20 mouse cellular contexts compared by ENCODE assay signal in the genomic region with DNA sequence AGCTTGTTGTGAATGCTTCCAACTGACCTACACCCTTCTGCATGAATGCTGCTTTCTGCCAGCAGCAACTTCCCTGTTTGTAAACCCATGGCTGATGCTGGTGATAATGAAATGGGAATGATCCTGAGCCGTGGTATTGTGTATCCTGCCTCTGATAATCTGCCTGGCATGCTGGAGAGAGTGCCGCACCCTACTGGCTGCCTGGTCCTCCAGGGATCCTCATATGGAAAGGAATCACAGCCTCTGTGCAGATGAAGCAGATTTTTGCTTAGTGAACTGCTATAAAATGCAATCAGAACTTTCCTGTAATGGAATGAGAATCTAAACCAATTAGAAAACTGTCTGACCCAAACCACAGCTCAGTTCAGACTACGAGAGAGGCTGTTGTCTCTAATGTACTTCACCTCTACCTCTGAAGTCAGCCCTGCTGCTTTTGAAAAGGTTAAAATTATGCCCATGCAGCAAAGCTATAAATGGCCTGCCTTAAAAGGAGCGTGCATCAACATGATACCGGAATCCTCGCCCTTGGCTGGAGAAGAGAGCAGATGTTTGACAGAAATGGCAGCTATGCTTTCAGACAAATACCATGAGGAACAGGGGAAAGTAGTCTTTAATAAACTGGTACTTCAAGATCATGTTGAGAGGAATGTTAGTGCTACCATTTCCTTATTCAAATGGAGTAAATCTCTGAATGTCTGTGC.
DNase-seq lines count a peak whose midpoint lies in the region; ATAC-seq and TF ChIP-seq lines count a peak whose summit lies in the region.
"Had no signal": no experiment of that assay in that cellular context is flagged by ENCODE, and none has a peak within 500 bp of the region (broad histone marks: within the 10 kb centered on the region; RNA-seq: fewer than 3 reads in every experiment).

No protein-coding gene starts in this region.

- H3K36me3 ChIP-seq in heart, embryonic 15.5 days: no peaks in the 10 kb centered on the region
- no peaks in the 10 kb centered on the region for H3K36me3 ChIP-seq in heart, embryonic 12.5 days
- H3K36me3 ChIP-seq in limb, embryonic 13.5 days: no peaks in the 10 kb centered on the region
- no peaks in the 10 kb centered on the region for H3K36me3 ChIP-seq in limb, embryonic 10.5 days
- H3K36me3 ChIP-seq: liver, embryonic 13.5 days; neural tube, embryonic 13.5 days had no signal

- H3K9ac ChIP-seq in heart, embryonic 15.5 days: no peak overlapping the region
- H3K9ac ChIP-seq in heart, embryonic 12.5 days: no peak overlapping the region
- no peak overlapping the region for H3K9ac ChIP-seq in limb, embryonic 13.5 days
- H3K9ac ChIP-seq: liver, embryonic 13.5 days; neural tube, embryonic 13.5 days had no signal

- peak; percentile 4 to 8 for DNase-seq in cerebellum, postnatal 14 days
- no peak for DNase-seq in cerebellum, adult 2 months
- DNase-seq in limb, embryonic 10.5 days (ENCODE audit: low spot score): no peak
- peak; percentile 20 for DNase-seq in gastrocnemius, postnatal 25 days
- DNase-seq in thymus, postnatal 25 days: no peak
- DNase-seq: adrenal gland, postnatal 14 days; cerebellum, postnatal 25 days; kidney, adult 8-10 months; kidney, postnatal 4 days; left cerebral cortex, postnatal 4 days; liver, embryonic 13.5 days; lung, postnatal 10 days; retina, postnatal 1 day; spleen, adult 18-20 months; thymus, postnatal 4 days had no signal

- no peaks in the 10 kb centered on the region for H3K9me3 ChIP-seq in heart, embryonic 15.5 days (replicated peaks)
- H3K9me3 ChIP-seq in heart, embryonic 12.5 days (replicated peaks): no peaks in the 10 kb centered on the region
- no peaks in the 10 kb centered on the region for H3K9me3 ChIP-seq in limb, embryonic 13.5 days
- H3K9me3 ChIP-seq in limb, embryonic 10.5 days (replicated peaks): no peaks in the 10 kb centered on the region
- H3K9me3 ChIP-seq: liver, embryonic 13.5 days; neural tube, embryonic 13.5 days had no signal

- H3K4me3 ChIP-seq in cerebellum, adult 2 months (replicated peaks; ENCODE audit: insufficient read depth, low read depth, low read length): no peak overlapping the region
- H3K4me3 ChIP-seq in heart, embryonic 15.5 days: no peak overlapping the region
- H3K4me3 ChIP-seq in heart, embryonic 12.5 days: no peak overlapping the region
- no peak overlapping the region for H3K4me3 ChIP-seq in limb, embryonic 13.5 days
- H3K4me3 ChIP-seq in limb, embryonic 10.5 days: no peak overlapping the region
- H3K4me3 ChIP-seq: liver, embryonic 13.5 days; megakaryocyte, embryonic 14.5 days; neural tube, embryonic 13.5 days had no signal

- no peak for TF ChIP-seq POLR2A in cerebellum, adult 2 months (IDR thresholded peaks at IDR 0.05; ENCODE audit: borderline replicate concordance, insufficient read depth, low read length)

- 33% methylated on average over 6 of the region's 6 CpGs for WGBS in cerebellum, adult 2 months
- WGBS in heart, embryonic 15.5 days: 24% methylated on average over 6 of the region's 6 CpGs
- WGBS in heart, embryonic 12.5 days: 31% methylated on average over 6 of the region's 6 CpGs
- WGBS in limb, embryonic 13.5 days: 61% methylated on average over 6 of the region's 6 CpGs
- 87% methylated on average over 6 of the region's 6 CpGs for WGBS in limb, embryonic 10.5 days

- H3K4me1 ChIP-seq in cerebellum, adult 2 months (ENCODE audit: control insufficient read depth, insufficient read depth, low read length): no peaks in the 10 kb centered on the region
- H3K4me1 ChIP-seq in heart, embryonic 15.5 days (replicated peaks): peaks cover 12% of the 10 kb centered on the region
- peaks cover 15% of the 10 kb centered on the region for H3K4me1 ChIP-seq in heart, embryonic 12.5 days (replicated peaks)
- H3K4me1 ChIP-seq in limb, embryonic 13.5 days: peaks cover 5% of the 10 kb centered on the region; the same call in 1 of the 2 replicates
- H3K4me1 ChIP-seq in limb, embryonic 10.5 days: no peaks in the 10 kb centered on the region
- H3K4me1 ChIP-seq: liver, embryonic 13.5 days; megakaryocyte, embryonic 14.5 days had no signal

- H3K27ac ChIP-seq in cerebellum, adult 2 months (ENCODE audit: insufficient read depth, low read length): no peak overlapping the region
- 0 out of 2 replicates have a peak overlapping the region, but pooled peaks have one; percentile 14 for H3K27ac ChIP-seq in heart, embryonic 15.5 days
- no peak overlapping the region for H3K27ac ChIP-seq in heart, embryonic 12.5 days (ENCODE audit: poor library complexity, severe bottlenecking)
- H3K27ac ChIP-seq in limb, embryonic 13.5 days: 0 out of 2 replicates have a peak overlapping the region, but pooled peaks have one; percentile 3
- no peak overlapping the region for H3K27ac ChIP-seq in limb, embryonic 10.5 days
- H3K27ac ChIP-seq: liver, embryonic 13.5 days; neural tube, embryonic 13.5 days had no signal

- no peaks in the 10 kb centered on the region for H3K27me3 ChIP-seq in cerebellum, adult 2 months (ENCODE audit: control insufficient read depth, insufficient read depth, low read length)
- no peaks in the 10 kb centered on the region for H3K27me3 ChIP-seq in heart, embryonic 15.5 days
- H3K27me3 ChIP-seq in heart, embryonic 12.5 days (replicated peaks): no peaks in the 10 kb centered on the region
- no peaks in the 10 kb centered on the region for H3K27me3 ChIP-seq in limb, embryonic 13.5 days
- H3K27me3 ChIP-seq in limb, embryonic 10.5 days (ENCODE audit: low read depth, poor library complexity, severe bottlenecking): no peaks in the 10 kb centered on the region
- H3K27me3 ChIP-seq: liver, embryonic 13.5 days; megakaryocyte, embryonic 14.5 days; neural tube, embryonic 13.5 days had no signal

- H3K4me2 ChIP-seq in heart, embryonic 15.5 days: no peak overlapping the region
- no peak overlapping the region for H3K4me2 ChIP-seq in heart, embryonic 12.5 days
- H3K4me2 ChIP-seq in limb, embryonic 13.5 days (replicated peaks): no peak overlapping the region
- H3K4me2 ChIP-seq: liver, embryonic 13.5 days; neural tube, embryonic 13.5 days had no signal

- TF ChIP-seq CTCF in cerebellum, adult 2 months (IDR thresholded peaks at IDR 0.05; ENCODE audit: borderline replicate concordance, insufficient read depth, low read depth, low read length): no peak

- ATAC-seq in heart, embryonic 15.5 days (replicated peaks; ENCODE audit: insufficient number of reproducible peaks, insufficient read depth, low FRiP score, low read depth): 0 out of 2 replicates have a peak, but pooled peaks have one; percentile 47
- no peak for ATAC-seq in heart, embryonic 12.5 days (ENCODE audit: insufficient number of reproducible peaks, low FRiP score)
- no peak for ATAC-seq in limb, embryonic 13.5 days (ENCODE audit: low FRiP score, low read depth)

Comparison
In these comparisons a context has a peak if more than half of its experiments do, and no peak if none do; other contexts are left out.
1. DNase-seq: peak in cerebellum, postnatal 14 days (2 of 2) and gastrocnemius, postnatal 25 days (single experiment); none in cerebellum, adult 2 months (0 of 2), limb, embryonic 10.5 days (single experiment) and thymus, postnatal 25 days (single experiment).
2. H3K27ac ChIP-seq: peak in heart, embryonic 15.5 days (single experiment) and limb, embryonic 13.5 days (single experiment); none in cerebellum, adult 2 months (single experiment), heart, embryonic 12.5 days (single experiment) and limb, embryonic 10.5 days (single experiment).